Mouse (Mus musculus) right cerebral cortex, postnatal 4 days (tissue): Measurements from ENCODE around the gene Unc13b.
"Not testable (repeated sequence)": the region's sequence is repeated elsewhere in the genome, so short reads cannot be mapped to it uniquely, and the experiment has no call there.

Source experiments
- DNase-seq: peaks from one replicate; pipeline ENCODE4 v3.0.0-alpha.2; 2022

Unc13b gene

GRCm38 (mm10) chr4:43114512-43114911, 55.8 kb downstream of the Unc13b start:
- DNase-seq, result no peak

GRCm38 (mm10) chr4:43114946-43115345, 56.2 kb downstream of the Unc13b start:
- peak; percentile 64 for DNase-seq

GRCm38 (mm10) chr4:43116249-43116648, 57.5 kb downstream of the Unc13b start:
- DNase-seq, result no peak

GRCm38 (mm10) chr4:43129750-43130149, 71.0 kb downstream of the Unc13b start:
- no peak for DNase-seq

- DNase-seq, result no peak
Measured at GRCm38 (mm10) chr4:43142610-43143009, 83.9 kb downstream of the Unc13b start.

GRCm38 (mm10) chr4:43152413-43152812, 93.7 kb downstream of the Unc13b start:
- DNase-seq, result not testable (repeated sequence)

- DNase-seq, result no peak
Measured at GRCm38 (mm10) chr4:43160045-43160444, 101.3 kb downstream of the Unc13b start.

GRCm38 (mm10) chr4:43161124-43161657, 102.4 kb downstream of the Unc13b start:
- DNase-seq, result no peak

GRCm38 (mm10) chr4:43163205-43163604, 104.5 kb downstream of the Unc13b start:
- no peak for DNase-seq

- DNase-seq, result no peak
Measured at GRCm38 (mm10) chr4:43165403-43166005, 106.8 kb downstream of the Unc13b start.

GRCm38 (mm10) chr4:43170028-43170427, 111.3 kb downstream of the Unc13b start:
- DNase-seq, result no peak

- DNase-seq, result peak; percentile 41
Measured at GRCm38 (mm10) chr4:43177126-43177525, 118.4 kb downstream of the Unc13b start.

GRCm38 (mm10) chr4:43182474-43183168, 123.9 kb downstream of the Unc13b start:
- no peak for DNase-seq

- no peak for DNase-seq
Measured at GRCm38 (mm10) chr4:43187439-43187838, 128.7 kb downstream of the Unc13b start.

- DNase-seq, result no peak
Measured at GRCm38 (mm10) chr4:43189381-43189780, 130.6 kb downstream of the Unc13b start.

GRCm38 (mm10) chr4:43204946-43205345, 146.2 kb downstream of the Unc13b start:
- DNase-seq, result no peak

- no peak for DNase-seq
Measured at GRCm38 (mm10) chr4:43205571-43205970, 146.8 kb downstream of the Unc13b start.

- DNase-seq, result peak; percentile 38
Measured at GRCm38 (mm10) chr4:43206989-43207388, 148.2 kb downstream of the Unc13b start.

- DNase-seq, result peak; percentile 32
Measured at GRCm38 (mm10) chr4:43209081-43209579, 150.4 kb downstream of the Unc13b start.

- no peak for DNase-seq
Measured at GRCm38 (mm10) chr4:43209673-43210072, 150.9 kb downstream of the Unc13b start.

- no peak for DNase-seq
Measured at GRCm38 (mm10) chr4:43216491-43216890, 157.7 kb downstream of the Unc13b start.

- no peak for DNase-seq
Measured at GRCm38 (mm10) chr4:43217997-43218396, 159.2 kb downstream of the Unc13b start.

- DNase-seq, result no peak
Measured at GRCm38 (mm10) chr4:43231821-43232220, 173.1 kb downstream of the Unc13b start.

- DNase-seq, result no peak
Measured at GRCm38 (mm10) chr4:43232985-43233384, 174.2 kb downstream of the Unc13b start.
